Mouse (Mus musculus) myocyte (in vitro differentiated cells): ENCODE measurements around the gene Rdh19. TPM values are rescaled to one million over a fixed set of nuclear protein-coding genes. Genes with fewer than 3 reads are reported as not detected.
"Not testable (repeated sequence)": the region's sequence is repeated elsewhere in the genome, so short reads cannot be mapped to it uniquely, and the experiment has no call there.

Experiments
- H3K27me3 ChIP-seq: one replicate; pipeline ENCODE4 v1.6.1; 2011; ENCODE audit not compliant: control insufficient read depth, insufficient read depth, insufficient read length
- H3K36me3 ChIP-seq: one replicate; pipeline ENCODE4 v1.6.1; 2011; ENCODE audit not compliant: control insufficient read depth, insufficient read depth
- H3K4me2 ChIP-seq: one replicate; pipeline ENCODE4 v1.6.1; 2011; ENCODE audit warnings: low read depth, control low read depth
- H3K4me3 ChIP-seq: one replicate; pipeline ENCODE4 v1.5.1; 2011; ENCODE audit warnings: mild to moderate bottlenecking, control low read depth, moderate library complexity
- H3K79me2 ChIP-seq: one replicate; pipeline ENCODE4 v1.6.1; 2011; ENCODE audit not compliant: control insufficient read depth, insufficient read depth
- H3ac ChIP-seq: one replicate; pipeline ENCODE4 v1.6.1; 2011; ENCODE audit not compliant: control insufficient read depth, insufficient read length
- CEBPB ChIP-seq: IDR thresholded peaks from 2 replicates; pipeline ENCODE4 v1.6.1; 2011; ENCODE audit warnings: mild to moderate bottlenecking, moderate library complexity; ENCODE audit not compliant: poor library complexity, insufficient read depth, severe bottlenecking
- E2F4 ChIP-seq: IDR thresholded peaks from one replicate; pipeline ENCODE4 v1.6.1; 2011; ENCODE audit warnings: mild to moderate bottlenecking, control low read depth, moderate library complexity; ENCODE audit not compliant: insufficient read depth
- MAX ChIP-seq: IDR thresholded peaks from one replicate; pipeline ENCODE4 v1.6.1; 2011; ENCODE audit warnings: low read depth, mild to moderate bottlenecking, control low read depth
- MYOD1 ChIP-seq, 3 experiments: IDR thresholded peaks; one replicate each; pipeline ENCODE4 v1.6.1; 2011; ENCODE audit warnings: control low read depth in 2 of 3, low read depth in 2 of 3, mild to moderate bottlenecking in 2 of 3, moderate library complexity in 1 of 3; ENCODE audit not compliant: insufficient read length in 2 of 3, control insufficient read depth in 1 of 3
- MYOG ChIP-seq, 3 experiments: IDR thresholded peaks; one replicate each; pipeline ENCODE4 v1.6.1; 2011; ENCODE audit warnings: control low read depth in 2 of 3, low read depth in 2 of 3, mild to moderate bottlenecking in 2 of 3; ENCODE audit not compliant: insufficient read length in 2 of 3, control insufficient read depth in 1 of 3, insufficient read depth in 1 of 3
- POLR2A ChIP-seq: IDR thresholded peaks from one replicate; pipeline ENCODE4 v1.6.1; 2011; ENCODE audit warnings: low read depth, mild to moderate bottlenecking, control low read depth, moderate library complexity; ENCODE audit not compliant: insufficient read length
- POLR2AphosphoS2 ChIP-seq: IDR thresholded peaks from one replicate; pipeline ENCODE4 v1.6.1; 2011; ENCODE audit warnings: low read depth, control low read depth; ENCODE audit not compliant: insufficient read length
- REST ChIP-seq: IDR thresholded peaks from one replicate; pipeline ENCODE4 v1.6.1; 2011; ENCODE audit warnings: mild to moderate bottlenecking, control low read depth, moderate library complexity; ENCODE audit not compliant: insufficient read depth, insufficient read length
- SRF ChIP-seq: IDR thresholded peaks from one replicate; pipeline ENCODE4 v1.6.1; 2011; ENCODE audit warnings: low read depth; ENCODE audit not compliant: control insufficient read depth, insufficient read length
- TCF12 ChIP-seq: IDR thresholded peaks from one replicate; pipeline ENCODE4 v1.6.1; 2011; ENCODE audit warnings: mild to moderate bottlenecking, control low read depth; ENCODE audit not compliant: poor library complexity, insufficient read depth, severe bottlenecking
- TCF3 ChIP-seq: IDR thresholded peaks from one replicate; pipeline ENCODE4 v1.6.1; 2011; ENCODE audit warnings: low read depth, control low read depth; ENCODE audit not compliant: insufficient read length
- USF1 ChIP-seq: IDR thresholded peaks from one replicate; pipeline ENCODE4 v1.6.1; 2011; ENCODE audit warnings: low read depth, mild to moderate bottlenecking, control low read depth, moderate library complexity
- polyA plus RNA-seq: library from polyadenylated mRNA; unstranded; fragments of >200 nt; fragmentation: generic; extraction: Trizol; gene quantifications from one replicate; pipeline ENCODE4 v1.2.1, GENCODE M21; 2012; ENCODE audit warnings: missing spikeins

Rdh19 gene
- polyA plus RNA-seq, 1 experiment, result not detected

DNA sequence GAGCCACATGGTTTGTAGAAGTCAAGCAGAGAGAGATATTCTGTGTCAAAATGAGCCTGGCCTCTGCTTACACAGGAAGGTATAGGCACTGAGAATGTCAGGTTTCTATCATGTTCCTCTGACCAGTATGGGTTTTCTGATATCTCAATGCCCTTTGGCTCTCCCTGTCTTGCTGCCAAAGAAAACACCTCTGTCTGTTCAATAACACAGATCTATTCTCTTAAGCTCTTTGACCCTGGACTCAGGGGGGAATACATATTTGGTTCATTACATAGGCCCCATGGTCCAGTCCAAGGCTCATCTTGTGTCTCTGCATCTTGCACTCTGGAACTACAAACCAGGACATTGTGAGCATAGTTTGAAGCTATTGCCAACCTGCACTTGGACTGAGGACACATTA lies 38.9 kb downstream of the Rdh19 start, which contains the start of gene Rdh7:
Gene Rdh7 (minus strand): TSS at position 213 of the 400 bp plus-strand sequence.
- no peak within 1 kb of the TSS for H3K4me3 ChIP-seq
- no peaks in the 10 kb centered on the region for H3K79me2 ChIP-seq
- H3K27me3 ChIP-seq, result peaks cover 34% of the 10 kb centered on the region
- H3ac ChIP-seq, result no peak within 1 kb of the TSS
- TF ChIP-seq REST, result no peak
- no peak for TF ChIP-seq MYOG (IDR thresholded peaks at IDR 0.05; ENCODE audit: control insufficient read depth in 1 of 3, insufficient read depth in 1 of 3, insufficient read length in 2 of 3, low read depth in 2 of 3)
- TF ChIP-seq MAX, result no peak
- no peak for TF ChIP-seq POLR2A
- TF ChIP-seq SRF, result no peak
- TF ChIP-seq USF1, result no peak
- no peak for TF ChIP-seq E2F4
- no peak for TF ChIP-seq CEBPB
- TF ChIP-seq TCF3, result no peak
- no peak for TF ChIP-seq TCF12
- TF ChIP-seq POLR2AphosphoS2, result no peak
- no peak for TF ChIP-seq MYOD1 (IDR thresholded peaks at IDR 0.05; ENCODE audit: control insufficient read depth in 1 of 3, insufficient read length in 2 of 3, low read depth in 2 of 3)
- no peak within 1 kb of the TSS for H3K4me2 ChIP-seq
- H3K36me3 ChIP-seq, result no peaks in the 10 kb centered on the region

DNA sequence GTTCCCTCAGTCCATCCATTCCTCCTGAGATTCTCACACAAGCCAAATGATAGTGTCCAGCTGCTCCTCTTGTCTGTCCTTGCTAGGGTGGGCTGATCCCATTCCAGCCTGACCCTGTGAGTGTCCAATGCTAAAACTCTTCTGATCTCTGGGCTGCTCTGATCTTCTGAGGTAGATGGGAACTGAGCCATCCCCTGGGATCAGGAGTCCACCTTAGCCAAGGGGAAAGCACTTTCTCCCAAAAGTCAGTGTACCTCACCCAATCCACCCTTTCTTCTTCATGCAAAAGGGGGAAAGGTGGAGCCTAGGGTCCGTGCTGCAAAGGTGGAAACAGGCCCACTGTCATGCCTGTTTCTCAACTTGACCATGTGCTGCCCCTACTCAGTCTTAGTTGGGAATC lies 41.8 kb downstream of the Rdh19 start:
- peaks cover 49% of the 10 kb centered on the region for H3K27me3 ChIP-seq
- no peak overlapping the region for H3K4me3 ChIP-seq
- H3K79me2 ChIP-seq, result no peaks in the 10 kb centered on the region
- H3K4me2 ChIP-seq, result no peak overlapping the region
- H3ac ChIP-seq, result no peak overlapping the region
- TF ChIP-seq POLR2AphosphoS2 (no peak), SRF (no peak), USF1 (no peak), CEBPB (no peak), E2F4 (no peak), MYOG (IDR thresholded peaks at IDR 0.05; ENCODE audit: control insufficient read depth in 1 of 3, insufficient read depth in 1 of 3, insufficient read length in 2 of 3, low read depth in 2 of 3) (no peak), TCF3 (no peak), POLR2A (no peak), MAX (no peak), MYOD1 (IDR thresholded peaks at IDR 0.05; ENCODE audit: control insufficient read depth in 1 of 3, insufficient read length in 2 of 3, low read depth in 2 of 3) (no peak), REST (no peak), TCF12 (no peak)
- no peaks in the 10 kb centered on the region for H3K36me3 ChIP-seq

DNA sequence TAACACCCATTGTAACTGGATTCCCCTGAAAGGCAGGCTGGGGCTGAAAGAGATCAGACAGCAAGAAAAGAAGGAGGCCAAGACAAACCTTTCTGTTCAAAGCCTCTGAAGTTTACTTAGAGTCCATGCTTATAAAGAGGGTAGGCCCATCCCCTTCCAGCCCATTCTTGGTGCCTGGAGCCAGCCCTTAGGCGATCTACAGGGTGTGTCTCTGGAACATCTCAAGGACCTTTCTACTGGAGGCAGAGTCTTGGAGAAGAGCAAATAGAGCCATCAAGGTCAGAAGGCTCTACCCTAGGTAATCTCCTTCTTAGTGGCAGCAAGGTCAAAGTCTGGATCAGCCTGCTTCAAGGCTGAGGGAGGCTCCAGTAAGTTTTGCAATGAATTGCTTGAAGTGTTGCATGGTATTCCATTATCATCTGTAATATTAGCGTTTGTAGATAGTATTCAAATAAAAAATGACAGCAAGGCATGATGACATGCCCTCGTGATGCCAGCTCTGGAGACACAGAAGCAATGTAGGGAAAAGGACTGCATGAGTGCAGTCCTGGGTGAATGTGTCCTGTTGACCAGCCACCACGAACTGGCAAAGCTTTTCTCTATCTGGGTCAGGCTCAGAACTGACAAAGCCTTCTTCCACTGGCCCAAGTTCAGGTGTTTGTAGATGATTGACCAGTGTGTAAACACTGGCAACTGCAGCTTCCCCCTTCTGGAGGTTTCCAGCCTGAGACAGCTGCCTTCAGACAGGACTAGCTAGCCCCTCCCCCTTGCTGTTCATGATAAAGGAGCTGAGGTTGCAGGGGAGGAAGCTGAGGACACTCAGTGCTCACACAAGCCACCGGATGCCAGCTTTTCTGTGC lies 43.7 kb downstream of the Rdh19 start:
- not testable (repeated sequence) for H3K79me2 ChIP-seq, H3K4me2 ChIP-seq, H3K4me3 ChIP-seq, H3ac ChIP-seq, H3K36me3 ChIP-seq
- peaks cover 60% of the 10 kb centered on the region for H3K27me3 ChIP-seq

DNA sequence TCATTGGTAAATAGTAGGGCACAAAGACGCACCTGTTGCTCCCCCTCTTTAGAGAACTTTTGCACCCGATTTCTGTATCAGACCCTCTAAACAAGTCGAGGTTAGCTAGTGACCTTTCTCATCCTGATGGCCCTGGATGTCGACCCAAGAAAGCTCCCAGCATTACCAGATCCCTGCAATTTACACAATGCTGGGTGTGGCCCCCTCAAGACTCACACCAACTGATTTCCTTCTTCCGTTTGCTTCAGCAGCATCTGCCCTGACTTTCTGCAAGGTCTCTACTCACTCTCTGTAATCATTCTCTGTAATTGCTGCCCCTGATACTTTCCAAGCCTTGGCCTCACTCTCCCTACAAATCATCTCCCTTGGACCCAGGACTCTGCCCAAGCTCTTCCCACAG lies 47.0 kb downstream of the Rdh19 start:
- Histone ChIP-seq H3K27me3 (peaks cover 72% of the 10 kb centered on the region), H3K4me3 (no peak overlapping the region), H3K4me2 (no peak overlapping the region), H3K79me2 (no peaks in the 10 kb centered on the region), H3K36me3 (no peaks in the 10 kb centered on the region), H3ac (no peak overlapping the region)
- TF ChIP-seq MYOG (IDR thresholded peaks at IDR 0.05; ENCODE audit: control insufficient read depth in 1 of 3, insufficient read depth in 1 of 3, insufficient read length in 2 of 3, low read depth in 2 of 3) (no peak), MAX (no peak), SRF (no peak), REST (no peak), E2F4 (no peak), TCF12 (no peak), CEBPB (no peak), TCF3 (no peak), USF1 (no peak), POLR2AphosphoS2 (no peak), MYOD1 (IDR thresholded peaks at IDR 0.05; ENCODE audit: control insufficient read depth in 1 of 3, insufficient read length in 2 of 3, low read depth in 2 of 3) (no peak), POLR2A (no peak)
